Mouse (Mus musculus): ENCODE data around the gene Insc. TPM values are rescaled to one million over a fixed set of nuclear protein-coding genes. Genes with fewer than 3 reads are reported as not detected.

Gene Insc
- polyA plus RNA-seq, 1 experiment from 2014 or later: 1.2 TPM

Other genes with a start within 250 kb of the Insc start
- 0.76 and 1.3 TPM in 2 replicates for gene Cyp2r1, start 180.7 kb upstream of the Insc start, polyA plus RNA-seq (2015; fragmentation: Nextera tagmentation; extraction: Ambion mirVana)
- gene Calca, start 107.3 kb upstream of the Insc start, polyA plus RNA-seq (2015; fragmentation: Nextera tagmentation; extraction: Ambion mirVana): 1.2 and 1.5 TPM in 2 replicates
- not detected in 2 replicates for gene Calcb, start 25.1 kb upstream of the Insc start, polyA plus RNA-seq (2015; fragmentation: Nextera tagmentation; extraction: Ambion mirVana)

Data from forebrain, embryonic 16.5 days (tissue).